Mouse (Mus musculus) adrenal gland, adult (tissue): ENCODE data around the gene Ifnl3.
"Not testable (repeated sequence)": the region's sequence is repeated elsewhere in the genome, so short reads cannot be mapped to it uniquely, and the experiment has no call there.

Source experiments
- DNase-seq, 2 experiments: peaks; one replicate each; pipeline ENCODE4 v3.0.0; 2022 to 2023; ENCODE audit warnings: low spot score in 1 of 2; ENCODE audit not compliant: inconsistent age in 2 of 2

Gene Ifnl3

DNA sequence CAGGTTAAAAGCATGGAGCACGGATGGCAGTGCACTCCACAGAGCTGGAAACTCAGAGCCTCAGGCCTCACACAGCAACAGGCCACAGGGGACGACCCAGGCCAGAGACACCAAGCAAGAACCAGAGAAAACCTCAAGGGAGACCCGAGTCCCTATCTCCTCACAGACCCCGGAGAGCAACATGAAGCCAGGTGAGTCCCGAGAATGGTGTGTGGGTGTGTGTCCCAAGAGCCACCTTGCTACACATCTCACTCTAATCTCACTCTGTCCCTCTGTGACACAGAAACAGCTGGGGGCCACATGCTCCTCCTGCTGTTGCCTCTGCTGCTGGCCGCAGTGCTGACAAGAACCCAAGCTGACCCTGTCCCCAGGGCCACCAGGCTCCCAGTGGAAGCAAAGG is at the start of gene Ifnl3:
Gene Ifnl3, plus strand, starts transcription at position 301 of the 400 bp plus-strand sequence.
- not testable (repeated sequence) for DNase-seq

DNA sequence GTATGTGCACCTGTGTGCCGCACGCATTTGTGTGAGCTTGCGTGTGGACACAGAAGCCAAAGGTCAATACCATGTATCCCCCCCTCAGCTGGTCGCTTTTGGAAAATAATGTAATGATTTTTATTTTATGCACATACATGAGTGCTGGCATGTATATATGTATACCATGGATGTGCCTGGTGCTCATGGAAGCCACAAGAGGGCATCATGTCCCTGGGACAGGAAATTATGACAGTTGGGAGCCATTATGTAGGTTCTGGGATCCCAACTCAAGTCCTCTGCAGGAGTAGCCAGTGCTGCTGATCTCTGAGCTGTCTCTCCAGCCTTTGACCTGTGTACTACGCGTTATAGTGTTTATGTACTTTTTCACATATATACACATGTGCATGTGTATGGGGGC is 46.4 kb upstream of the Ifnl3 start:
- no peak for DNase-seq

DNA sequence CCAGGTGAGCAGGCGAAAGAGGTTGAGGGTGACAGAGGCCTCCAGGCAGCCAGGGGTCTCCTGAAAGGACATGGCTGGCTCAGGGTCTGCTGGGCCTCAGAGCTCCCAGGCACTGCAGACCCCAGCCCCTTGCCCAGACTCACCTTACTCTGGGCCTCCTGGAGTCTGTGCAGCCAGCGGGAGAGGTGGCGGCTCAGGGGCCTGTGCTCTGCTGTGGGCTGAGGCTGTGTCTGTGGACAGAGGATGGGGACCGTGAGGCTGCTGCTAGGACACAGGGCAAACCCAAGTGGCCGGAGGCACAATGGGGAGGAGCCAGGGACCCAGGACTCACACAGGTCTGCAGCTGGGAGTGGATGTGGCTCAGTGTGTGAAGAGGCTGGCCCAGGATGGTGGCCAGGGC is 45.3 kb upstream of the Ifnl3 start:
- DNase-seq: no peak

DNA sequence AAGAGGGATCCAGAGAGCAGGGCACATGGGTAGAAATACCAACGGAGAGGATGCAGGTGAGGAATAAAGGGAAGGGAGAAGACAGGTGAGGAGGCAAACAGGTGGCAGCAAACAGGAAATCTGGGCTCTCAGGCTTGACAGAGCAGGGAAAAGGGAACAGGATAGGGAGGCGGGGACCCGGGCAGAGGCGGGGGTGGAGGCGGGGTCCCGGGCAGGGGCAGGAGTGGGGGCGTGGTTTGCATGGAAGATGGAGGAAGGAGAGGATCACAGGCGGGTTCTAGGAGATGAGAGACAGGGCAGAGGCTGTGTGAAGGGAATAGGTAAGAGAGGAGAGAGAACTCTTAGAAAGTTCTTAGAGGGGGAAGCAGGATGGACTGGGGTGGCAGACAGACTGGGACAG is 43.8 kb upstream of the Ifnl3 start:
- DNase-seq: no peak

DNA sequence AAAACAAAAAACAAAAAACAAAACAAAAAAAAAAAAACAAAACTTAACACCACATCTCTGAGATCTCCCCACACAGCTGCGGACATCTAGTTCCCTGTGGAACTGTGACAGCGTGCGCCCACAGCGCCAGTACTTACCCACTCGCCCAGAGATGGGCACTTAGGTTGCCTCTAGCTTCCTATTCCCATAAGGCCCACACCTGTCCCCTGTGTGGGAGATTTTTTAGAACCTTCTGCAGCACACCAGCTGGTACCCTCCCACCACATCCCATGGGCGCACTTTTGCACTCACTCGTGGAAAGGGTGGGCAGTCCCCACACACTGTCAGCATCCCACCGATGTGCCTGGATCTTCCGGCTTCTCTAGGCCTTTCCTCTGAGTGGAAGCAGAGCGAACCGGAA is 39.8 kb upstream of the Ifnl3 start:
- DNase-seq: no peak

DNA sequence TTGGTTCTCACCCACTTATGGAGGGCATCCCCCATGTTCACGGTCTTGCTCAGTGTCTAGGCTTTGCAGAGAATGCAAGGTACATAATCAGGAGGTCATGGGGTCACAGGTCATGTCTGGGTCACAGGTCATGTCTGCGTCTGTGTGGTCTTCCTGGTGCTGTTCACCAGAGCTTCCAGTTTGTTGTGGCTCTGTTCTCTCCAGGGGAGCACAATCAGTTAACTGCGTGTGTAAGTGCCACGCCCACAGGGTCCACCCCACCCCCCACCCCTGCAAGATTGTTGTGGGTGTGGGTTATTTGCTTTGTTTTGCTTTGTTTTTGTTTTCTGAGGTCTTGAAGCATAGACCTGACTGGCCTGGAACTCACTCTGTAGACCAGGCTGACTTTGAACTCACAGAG is 38.4 kb upstream of the Ifnl3 start:
- no peak for DNase-seq

DNA sequence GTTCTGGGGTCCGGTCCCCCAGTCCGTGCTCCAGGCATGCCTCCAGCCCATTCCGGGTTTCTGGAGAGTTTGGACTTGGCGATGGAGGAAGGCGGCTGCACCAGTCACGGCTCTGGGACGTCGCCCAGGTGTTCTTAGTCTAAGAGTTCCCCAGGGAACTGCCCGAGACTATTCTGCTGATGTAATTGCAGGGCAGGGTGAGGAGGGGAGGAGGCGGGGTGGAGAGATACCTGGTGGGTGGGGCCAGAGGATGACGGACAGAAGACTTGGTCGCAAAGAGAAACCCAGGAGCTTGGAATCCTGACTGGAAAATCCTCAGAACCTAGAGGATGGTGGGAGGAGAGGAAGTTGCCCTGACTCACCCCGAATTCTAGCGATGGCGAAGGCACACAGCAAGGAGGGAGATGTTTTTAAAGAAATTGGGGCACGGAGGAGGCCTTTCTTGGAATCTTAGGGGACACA is 34.6 kb upstream of the Ifnl3 start:
- peak; percentile 27 to 58 for DNase-seq

DNA sequence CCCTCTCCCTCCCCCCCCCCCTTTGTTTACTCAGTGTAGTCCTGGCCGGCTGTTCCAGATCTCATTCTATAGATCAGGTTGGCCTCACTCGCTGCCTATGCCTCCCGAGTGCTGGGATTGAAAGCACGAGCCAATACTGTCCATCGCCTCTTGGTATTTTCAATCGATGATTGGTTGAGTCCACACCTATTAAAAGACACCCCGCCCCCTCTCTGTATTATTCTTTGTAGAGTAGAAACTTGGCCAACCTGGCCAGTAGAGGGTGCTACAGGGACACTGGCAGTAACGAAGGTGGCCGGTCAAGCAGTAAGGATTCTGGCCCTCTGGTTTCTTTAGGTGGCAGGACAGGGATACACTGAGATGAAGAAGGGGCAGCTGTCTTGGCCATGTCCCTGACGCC is 32.2 kb upstream of the Ifnl3 start:
- peak; percentile 66 to 89 for DNase-seq

DNA sequence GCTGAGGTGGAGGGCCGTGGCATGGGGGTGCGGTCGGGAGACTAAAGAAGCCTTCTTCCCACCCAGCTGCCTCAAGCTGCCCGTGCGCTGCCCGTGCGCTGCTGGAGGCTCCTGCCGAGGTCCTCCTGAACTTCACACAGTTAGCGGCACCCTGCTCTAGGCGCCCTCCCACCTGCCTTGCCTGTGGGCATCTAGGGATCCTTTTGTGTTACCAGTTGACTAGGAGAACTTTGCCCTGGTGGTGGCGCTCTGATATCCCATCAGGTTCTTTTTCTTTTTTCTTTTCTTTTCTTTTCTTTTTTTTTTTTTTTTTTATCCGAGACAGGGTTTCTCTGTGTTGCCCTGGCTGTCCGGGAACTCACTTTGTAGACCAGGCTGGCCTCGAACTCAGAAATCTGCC is 31.7 kb upstream of the Ifnl3 start:
- no peak for DNase-seq

DNA sequence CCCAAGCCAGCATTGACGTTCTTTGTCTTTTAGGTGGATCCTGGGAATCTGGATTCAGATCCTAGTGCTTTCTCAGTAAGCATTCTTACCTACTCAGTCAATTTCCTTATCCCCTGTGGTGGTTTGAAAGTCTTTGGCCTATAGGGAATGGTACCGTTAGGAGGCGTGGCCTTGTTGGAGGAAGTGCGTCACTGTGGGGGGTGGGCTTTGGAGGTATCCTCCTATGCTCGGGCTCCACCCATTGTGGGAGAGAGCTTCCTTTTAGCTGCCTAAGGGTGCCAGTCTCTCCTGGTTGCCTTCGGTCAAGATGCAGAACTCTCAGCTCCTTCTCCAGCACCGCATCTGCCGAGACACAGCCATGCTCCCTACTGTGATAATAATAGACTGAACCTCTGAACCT is 30.3 kb upstream of the Ifnl3 start:
- no peak for DNase-seq

DNA sequence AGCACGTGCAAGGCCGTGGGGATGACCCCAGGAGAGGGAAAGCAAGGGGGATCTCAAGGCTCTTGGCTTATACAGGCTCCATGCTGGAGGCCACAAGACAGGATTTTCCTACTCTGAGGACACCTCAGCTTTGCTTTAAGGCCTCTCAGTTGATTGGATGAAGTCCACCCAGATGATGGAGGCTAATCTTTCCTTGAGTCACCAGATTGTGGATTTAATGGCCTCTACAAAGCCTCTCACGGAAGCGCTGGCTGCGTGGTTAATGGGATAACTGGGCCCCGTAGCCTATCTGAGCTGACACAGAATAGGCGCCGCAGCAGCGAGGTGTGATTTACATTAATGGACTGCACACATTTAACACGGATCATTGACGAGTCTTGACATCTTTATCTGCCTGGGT is 27.2 kb upstream of the Ifnl3 start:
- no peak for DNase-seq

DNA sequence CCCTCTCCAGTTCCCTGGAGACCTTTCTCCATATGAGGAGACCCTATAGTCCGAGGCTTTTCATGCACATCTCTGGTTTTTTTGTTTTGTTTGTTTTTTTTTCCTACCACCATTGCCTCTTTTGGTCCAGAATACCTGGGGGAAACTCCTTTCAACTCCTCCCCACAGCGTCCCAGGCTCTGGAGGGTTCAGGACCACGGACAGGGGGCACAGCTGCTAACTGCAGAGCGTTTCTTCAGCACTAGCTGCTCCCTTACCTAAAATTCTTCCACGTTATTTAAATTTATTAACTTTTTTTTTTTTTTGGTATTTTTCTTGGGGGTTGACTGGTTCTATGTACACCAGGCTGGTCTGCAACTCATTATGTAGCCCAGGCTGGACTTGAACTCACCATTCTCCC is 17.1 kb upstream of the Ifnl3 start:
- peak; percentile 33 to 55 for DNase-seq

DNA sequence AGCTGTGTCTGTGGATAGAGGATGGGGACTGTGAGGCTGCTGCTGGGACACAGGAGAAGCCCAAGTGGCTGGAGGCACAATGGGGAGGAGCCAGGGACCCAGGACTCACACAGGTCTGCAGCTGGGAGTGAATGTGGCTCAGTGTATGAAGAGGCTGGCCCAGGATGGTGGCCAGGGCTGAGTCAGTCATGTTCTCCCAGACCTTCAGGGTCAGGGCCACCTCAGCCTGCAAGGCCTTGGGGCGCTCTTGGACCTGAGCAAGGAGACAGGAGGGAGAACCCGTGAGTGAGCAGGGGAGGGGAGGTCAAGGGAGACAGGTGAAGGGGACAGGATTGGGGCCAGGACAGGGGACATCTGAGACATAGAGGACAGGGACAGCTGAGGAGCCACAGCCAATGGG is 13.5 kb upstream of the Ifnl3 start:
- DNase-seq: peak; percentile 58 to 82

DNA sequence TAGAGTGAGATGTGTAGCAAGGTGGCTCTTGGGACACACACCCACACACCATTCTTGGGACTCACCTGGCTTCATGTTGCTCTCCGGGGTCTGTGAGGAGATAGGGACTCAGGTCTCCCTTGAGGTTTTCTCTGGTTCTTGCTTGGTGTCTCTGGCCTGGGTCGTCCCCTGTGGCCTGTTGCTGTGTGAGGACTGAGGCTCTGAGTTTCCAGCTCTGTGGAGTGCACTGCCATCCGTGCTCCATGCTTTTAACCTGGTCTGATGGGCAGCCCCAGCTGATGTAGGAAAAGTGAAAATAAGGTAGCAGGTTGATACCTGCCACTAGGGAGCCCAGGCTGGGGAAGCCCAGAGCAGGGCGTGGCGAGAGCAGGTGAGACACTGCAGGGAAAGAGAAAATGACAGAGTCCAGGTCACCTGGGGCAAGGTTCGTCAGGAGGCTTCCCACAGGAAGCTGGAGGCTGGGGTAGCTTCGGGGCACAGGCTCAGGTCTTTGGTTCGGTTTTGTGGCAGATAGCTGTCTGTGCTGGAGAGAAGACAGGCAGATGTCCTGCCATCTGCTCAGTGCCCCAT is 12.1 kb upstream of the Ifnl3 start, which contains the start of gene Ifnl2:
Gene Ifnl2, minus strand, starts transcription at position 51 of the 570 bp plus-strand sequence.
- not testable (repeated sequence) for DNase-seq

DNA sequence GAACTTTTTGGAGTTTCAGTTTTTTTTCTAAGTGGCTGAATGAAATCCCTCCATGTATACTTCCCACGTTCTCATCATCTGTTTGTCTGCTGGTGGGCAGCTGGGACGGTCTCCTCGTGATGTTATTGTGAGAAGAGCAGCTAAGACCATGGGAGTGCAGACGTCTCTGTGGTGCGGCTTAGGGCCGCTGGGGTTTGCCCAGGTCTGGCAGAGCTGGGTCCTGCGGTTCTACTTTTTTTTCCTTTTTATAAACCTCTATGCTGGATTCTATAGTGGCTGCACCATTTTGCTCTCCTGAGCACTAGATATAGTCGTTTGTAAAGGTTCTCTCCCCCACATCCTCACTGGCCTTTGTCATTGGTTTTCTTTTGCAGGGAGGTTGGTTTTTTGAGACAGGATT is 11.2 kb upstream of the Ifnl3 start:
- DNase-seq: no peak

DNA sequence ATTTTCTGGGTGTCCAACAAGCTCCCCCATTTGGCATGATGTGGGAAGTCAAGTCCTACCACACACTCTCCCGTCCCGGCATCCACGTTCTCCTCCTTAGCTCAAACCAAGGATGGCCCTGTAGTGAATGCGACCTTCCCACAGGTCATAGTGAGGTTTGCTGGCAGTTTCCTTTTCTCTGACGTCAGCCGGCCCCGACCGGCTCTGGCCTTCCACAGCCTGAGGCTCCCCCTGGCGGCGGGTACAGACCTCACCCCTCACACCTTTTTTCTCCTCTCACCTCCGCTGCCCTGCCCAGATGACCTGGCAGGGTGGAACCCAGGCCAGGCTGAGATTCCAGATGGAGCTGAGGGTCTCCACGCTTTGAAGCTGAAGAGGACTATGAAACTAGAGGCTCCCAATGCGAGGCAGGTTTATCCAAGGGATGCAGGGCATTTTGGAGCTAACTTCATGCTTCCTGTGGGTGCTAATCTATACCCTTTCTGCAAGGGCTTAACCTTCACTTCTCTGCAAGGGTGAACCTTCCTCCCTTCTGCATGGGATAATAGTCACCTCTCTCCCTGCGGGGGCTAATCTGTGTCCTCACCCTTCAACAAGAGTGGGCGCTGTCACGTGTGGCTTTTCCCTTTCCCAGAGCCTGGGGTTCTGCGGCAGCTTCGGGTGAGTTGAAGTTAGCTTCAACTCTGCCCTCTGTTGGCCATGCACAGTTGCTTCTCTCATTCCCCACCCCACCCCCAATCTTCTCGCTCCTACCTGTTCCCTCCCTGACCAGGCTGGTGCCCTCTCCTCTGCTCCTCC is 5.5 kb downstream of the Ifnl3 start:
- peak; percentile 86 to 95 for DNase-seq

DNA sequence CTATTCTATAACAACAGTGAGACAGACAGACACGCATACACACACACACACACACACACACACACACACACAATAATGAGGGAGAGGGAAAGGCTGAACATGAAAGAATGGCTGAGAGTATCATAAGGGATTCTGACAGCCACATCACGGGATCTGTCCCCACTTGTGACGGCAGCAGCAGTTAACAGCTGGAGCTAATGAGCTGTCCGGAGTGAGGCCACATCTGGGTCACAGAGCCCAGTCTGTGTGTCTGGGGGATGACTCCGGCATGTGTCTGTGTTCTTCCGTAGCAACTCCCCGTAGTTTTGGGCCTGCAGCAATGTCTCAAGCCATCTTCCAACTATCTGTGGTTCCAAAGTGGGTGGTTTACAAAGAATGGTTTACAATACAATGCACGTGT is 9.4 kb downstream of the Ifnl3 start:
- DNase-seq: no peak

DNA sequence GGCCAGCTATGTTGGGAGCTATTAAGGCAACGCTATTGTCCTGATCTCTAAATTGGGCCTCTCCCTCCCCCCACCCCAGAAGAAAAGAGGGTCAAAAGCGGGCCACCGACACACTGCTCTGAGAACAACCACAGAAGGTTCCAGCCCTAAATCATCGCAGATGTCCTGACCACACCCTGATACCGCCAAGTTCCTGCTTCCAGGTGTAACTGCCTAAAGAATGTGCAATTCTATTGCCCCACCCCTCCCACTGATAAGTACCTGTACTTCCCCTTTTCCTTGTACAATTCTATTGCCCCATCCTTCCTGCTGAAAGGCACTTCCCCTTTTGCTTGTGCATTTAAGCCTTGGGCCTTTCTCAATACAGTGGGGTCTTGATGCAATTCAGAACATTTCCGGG is 16.2 kb downstream of the Ifnl3 start:
- not testable (repeated sequence) for DNase-seq

DNA sequence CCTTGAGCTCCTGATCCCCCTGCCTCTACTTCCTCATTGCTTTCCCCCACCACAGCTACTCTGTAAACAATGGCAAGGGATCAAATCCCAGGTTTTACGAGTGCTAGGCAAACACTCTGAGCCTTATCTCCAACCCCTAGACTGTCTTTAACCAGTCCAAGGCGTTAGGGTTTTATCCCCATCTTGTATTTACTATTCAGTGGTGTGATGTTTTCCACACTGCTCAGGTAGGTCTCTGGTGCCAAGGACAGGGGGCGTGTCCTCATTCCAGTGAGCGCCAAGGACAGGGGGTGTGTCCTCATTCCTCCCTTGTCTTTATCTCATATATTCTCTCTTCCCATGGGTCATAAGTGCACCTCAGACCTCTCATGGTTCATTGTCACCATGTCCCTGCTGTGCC is 17.9 kb downstream of the Ifnl3 start, which contains the start of gene Sycn:
Gene Sycn, plus strand, starts transcription at position 360 of the 400 bp plus-strand sequence.
- no peak for DNase-seq

DNA sequence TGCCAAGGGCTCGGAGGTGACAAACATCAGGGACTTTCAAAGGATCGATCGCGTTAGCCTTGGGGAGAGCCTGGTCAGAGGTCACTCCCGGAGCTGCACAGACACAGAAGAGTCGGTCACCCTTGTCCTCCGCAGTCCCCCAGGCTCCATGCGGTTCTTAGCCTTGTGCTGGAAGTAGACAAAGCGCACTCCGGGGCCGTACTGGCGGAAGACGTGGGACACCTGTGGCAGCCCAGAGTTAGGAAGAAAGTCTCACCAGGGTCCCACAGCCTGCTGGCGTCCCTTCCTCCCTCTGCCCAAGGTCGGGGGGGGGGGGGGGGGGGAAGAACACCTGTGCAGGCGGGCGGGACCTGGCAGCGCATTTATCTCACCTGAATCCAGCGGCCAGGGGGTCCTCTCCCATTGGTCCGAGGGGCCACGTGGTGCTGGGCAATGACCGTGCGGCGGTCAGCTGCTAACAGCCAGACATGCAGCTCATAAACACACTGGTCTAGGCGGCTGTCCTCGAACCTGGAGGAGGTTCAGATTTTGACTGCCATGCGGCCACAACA is 21.5 kb downstream of the Ifnl3 start:
- peak in 1 of 2 experiments; percentile 67 for DNase-seq

DNA sequence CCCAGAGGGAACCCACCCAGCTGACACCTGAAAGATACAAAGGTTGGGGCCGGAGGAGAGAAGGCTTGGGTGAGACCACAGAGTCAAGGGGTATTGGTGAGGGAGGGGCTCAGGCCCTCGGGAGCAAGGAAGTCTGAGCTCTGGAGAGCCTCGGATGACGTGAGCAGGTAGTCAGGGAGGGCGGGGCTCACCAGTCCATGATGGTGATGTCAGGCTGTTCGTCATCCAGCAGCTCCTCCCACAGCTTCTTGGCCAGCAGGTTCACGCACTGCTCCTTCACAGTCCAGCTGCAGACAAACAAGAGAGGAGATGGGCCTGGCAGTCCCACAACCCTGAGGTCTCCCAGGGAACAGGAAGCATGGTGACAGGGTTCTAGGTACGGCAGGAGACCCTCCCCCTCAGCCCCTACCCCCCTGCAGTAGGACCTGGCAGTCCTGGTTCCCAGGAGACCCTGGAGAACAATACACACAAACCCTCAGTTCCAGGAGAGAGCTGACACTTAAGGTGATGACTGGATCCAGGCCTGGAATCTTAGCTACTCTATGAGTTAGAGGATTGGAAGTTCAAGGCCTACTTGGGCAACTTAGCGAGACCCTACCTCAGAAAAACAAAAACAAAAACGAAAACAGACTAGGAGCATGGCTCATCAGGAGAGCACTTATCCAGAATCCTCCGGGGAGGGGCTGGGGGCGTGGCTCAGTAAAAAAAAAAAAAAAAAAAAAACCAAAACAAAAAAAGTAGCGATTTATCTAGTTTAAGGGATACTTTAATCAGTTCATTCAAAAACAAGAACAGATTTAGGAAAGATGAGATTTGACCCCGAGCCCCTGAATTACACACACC is 22.6 kb downstream of the Ifnl3 start:
- peak in 1 of 2 experiments; percentile 52 for DNase-seq
